ENCODE assay signal across 8 mouse cellular contexts in the genomic region with DNA sequence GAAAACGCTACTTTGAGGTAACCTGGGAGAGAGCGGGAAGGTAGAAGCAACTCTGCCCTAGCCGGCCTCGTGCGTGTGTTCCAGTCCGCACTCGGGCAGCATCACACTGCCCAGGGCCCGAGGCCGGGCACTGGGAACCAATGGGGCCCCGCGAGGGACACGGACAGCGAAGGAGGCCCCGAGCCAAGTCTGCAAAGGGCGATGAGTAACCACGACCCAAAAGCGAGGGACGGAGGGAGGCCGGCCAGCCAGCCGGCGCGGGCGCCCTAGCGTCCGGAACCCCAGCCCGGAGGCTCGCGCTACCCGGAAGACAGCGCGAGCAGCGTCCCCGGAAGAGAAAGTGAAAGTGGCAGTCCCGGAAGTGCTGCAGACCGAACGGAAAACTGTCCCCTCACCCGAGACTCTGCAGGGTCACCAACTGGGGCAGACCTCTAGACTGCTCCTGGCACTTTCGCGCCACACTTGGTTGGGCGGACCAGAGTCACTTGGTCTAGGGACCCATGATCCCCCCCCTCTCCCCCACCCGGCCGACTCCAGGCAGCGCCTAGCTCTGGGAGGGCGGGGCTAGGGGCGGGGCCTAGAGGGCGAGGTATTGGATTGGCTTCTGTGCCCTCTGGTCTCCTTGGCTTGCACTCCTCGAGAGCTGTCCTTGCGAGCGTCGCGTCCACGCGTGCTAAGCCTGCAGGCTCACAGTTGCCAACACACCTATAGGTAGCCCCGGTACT. TPM values are rescaled to one million over a fixed set of nuclear protein-coding genes. Genes with fewer than 3 reads are reported as not detected.
A peak's percentile ranks its signal among the peaks of the same experiment; 100 is the strongest.
DNase-seq lines count a peak whose midpoint lies in the region; ATAC-seq and TF ChIP-seq lines count a peak whose summit lies in the region.

A gene (minus strand): TSS at position 553 of the 725 bp plus-strand sequence.

- TF ChIP-seq CTCF in bone marrow, adult 2 months (IDR thresholded peaks at IDR 0.05; ENCODE audit: control insufficient read depth, insufficient read depth, low read length) = no peak

- H3K9me3 ChIP-seq in embryonic facial prominence, embryonic 15.5 days (replicated peaks) = no peaks in the 10 kb centered on the region
- no peaks in the 10 kb centered on the region for H3K9me3 ChIP-seq in heart, embryonic 10.5 days
- H3K9me3 ChIP-seq in kidney, embryonic 15.5 days (replicated peaks) = no peaks in the 10 kb centered on the region

- peaks cover 12% of the 10 kb centered on the region for H3K36me3 ChIP-seq in embryonic facial prominence, embryonic 15.5 days
- peaks cover 22% of the 10 kb centered on the region for H3K36me3 ChIP-seq in heart, embryonic 10.5 days
- peaks cover 27% of the 10 kb centered on the region for H3K36me3 ChIP-seq in kidney, embryonic 15.5 days

- DNase-seq in A20 (ENCODE audit: low read depth, low spot score) (peak; percentile 97), liver (peak; percentile 97)
- peak; percentile 97 for DNase-seq in heart, embryonic 10.5 days (ENCODE audit: low spot score)
- DNase-seq in spleen, postnatal 4 days (ENCODE audit: low spot score in 2 of 2) = peak; percentile 87 to 90

- H3K27ac ChIP-seq in bone marrow, adult 2 months (ENCODE audit: control insufficient read depth, insufficient read depth, low read depth, low read length, poor library complexity) = peak within 1 kb of the TSS; percentile 97
- H3K27ac ChIP-seq in embryonic facial prominence, embryonic 15.5 days (replicated peaks) = peak within 1 kb of the TSS; percentile 89
- peak within 1 kb of the TSS; percentile 96 for H3K27ac ChIP-seq in heart, embryonic 10.5 days
- H3K27ac ChIP-seq in kidney, embryonic 15.5 days = peak within 1 kb of the TSS; percentile 97

- peaks cover 2% of the 10 kb centered on the region for H3K4me1 ChIP-seq in bone marrow, adult 2 months (ENCODE audit: control insufficient read depth, insufficient read depth, low read length)
- peaks cover 17% of the 10 kb centered on the region for H3K4me1 ChIP-seq in embryonic facial prominence, embryonic 15.5 days
- H3K4me1 ChIP-seq in heart, embryonic 10.5 days = peaks cover 26% of the 10 kb centered on the region
- peaks cover 18% of the 10 kb centered on the region for H3K4me1 ChIP-seq in kidney, embryonic 15.5 days

- peak; percentile 94 for ATAC-seq in embryonic facial prominence, embryonic 15.5 days (ENCODE audit: insufficient number of reproducible peaks, low FRiP score, low TSS enrichment, low read depth)
- peak; percentile 97 for ATAC-seq in kidney, embryonic 15.5 days (replicated peaks; ENCODE audit: low FRiP score)
- peak; percentile 86 for ATAC-seq in monocyte, adult 5-6 weeks (replicated peaks; ENCODE audit: insufficient number of reproducible peaks, low FRiP score, low TSS enrichment, poor library complexity, severe bottlenecking)

- peak within 1 kb of the TSS; percentile 61 for H3K9ac ChIP-seq in embryonic facial prominence, embryonic 15.5 days
- H3K9ac ChIP-seq in kidney, embryonic 15.5 days = peak within 1 kb of the TSS; percentile 88

- WGBS in bone marrow, adult 2 months = under 1% methylated on average over 54 of the region's 54 CpGs
- under 1% methylated on average over 54 of the region's 54 CpGs for WGBS in embryonic facial prominence, embryonic 15.5 days
- under 1% methylated on average over 54 of the region's 54 CpGs for WGBS in heart, embryonic 10.5 days
- WGBS in kidney, embryonic 15.5 days = 0% methylated on average over 54 of the region's 54 CpGs

- H3K4me3 ChIP-seq in bone marrow, adult 2 months (replicated peaks; ENCODE audit: control insufficient read depth, low read depth, low read length) = peak within 1 kb of the TSS; percentile 72
- peak within 1 kb of the TSS; percentile 68 for H3K4me3 ChIP-seq in embryonic facial prominence, embryonic 15.5 days (replicated peaks)
- H3K4me3 ChIP-seq in heart, embryonic 10.5 days = peak within 1 kb of the TSS; percentile 77
- H3K4me3 ChIP-seq in kidney, embryonic 15.5 days (replicated peaks) = peak within 1 kb of the TSS; percentile 95

- TF ChIP-seq POLR2A in bone marrow, adult 2 months (IDR thresholded peaks at IDR 0.05; ENCODE audit: borderline replicate concordance, control insufficient read depth, low read depth, low read length) = peak; percentile 55; the same call in 1 of the 2 replicates

- 0 out of 2 replicates have a peak, but pooled peaks cover 5% of the 10 kb centered on the region for H3K27me3 ChIP-seq in embryonic facial prominence, embryonic 15.5 days
- H3K27me3 ChIP-seq in heart, embryonic 10.5 days (ENCODE audit: insufficient read depth, poor library complexity, severe bottlenecking) = no peaks in the 10 kb centered on the region
- H3K27me3 ChIP-seq in kidney, embryonic 15.5 days = no peaks in the 10 kb centered on the region

- peak within 1 kb of the TSS; percentile 59 for H3K4me2 ChIP-seq in embryonic facial prominence, embryonic 15.5 days (replicated peaks)
- H3K4me2 ChIP-seq in kidney, embryonic 15.5 days = peak within 1 kb of the TSS; percentile 87

RNA-seq across cellular contexts. Expression of the gene that starts here (rescaled TPM):
- polyA plus RNA-seq in bone marrow, adult 2 months (2011; ENCODE audit: insufficient read depth, insufficient read length, low replicate concordance, missing spikeins) = 66.2 and 111 TPM in 2 replicates
- polyA plus RNA-seq in embryonic facial prominence, embryonic 15.5 days (2015; fragmentation: Nextera tagmentation; extraction: Ambion mirVana) = 91.3 and 94.1 TPM in 2 replicates
- polyA plus RNA-seq in heart, embryonic 10.5 days (2016; fragmentation: Nextera tagmentation; extraction: Ambion mirVana) = 88.0 and 89.3 TPM in 2 replicates
- polyA plus RNA-seq in kidney, embryonic 15.5 days (2015; fragmentation: Nextera tagmentation; extraction: Ambion mirVana) = 79.0 and 88.7 TPM in 2 replicates
- 45.0 to 83.3 TPM (median 59.1 TPM) in 3 replicates for total RNA-seq in monocyte, adult 5-6 weeks (2017)

Comparison
In these comparisons a context has a peak if more than half of its experiments do, and no peak if none do; other contexts are left out.
1. Peak in every context shown above with its lines: DNase-seq, ATAC-seq, H3K4me3 ChIP-seq and H3K27ac ChIP-seq.